Mouse (Mus musculus) heart, embryonic 12.5 days (tissue): ENCODE data around the gene Plpp3. TPM values are rescaled to one million over a fixed set of nuclear protein-coding genes. Genes with fewer than 3 reads are reported as not detected.

Experiments
- ATAC-seq: fragments of 200-750 bp; cut with Nextera tagmentation; 2 replicates; pipeline ENCODE4 v1.8.0; 2017; ENCODE audit warnings: moderate TSS enrichment, moderate library complexity; ENCODE audit not compliant: insufficient number of reproducible peaks, low FRiP score
- H3K27ac ChIP-seq: fragments of 300-500 bp; sonication (generic); 2 replicates; pipeline ENCODE4 v1.5.1; 2016; ENCODE audit warnings: mild to moderate bottlenecking, moderate library complexity; ENCODE audit not compliant: poor library complexity, severe bottlenecking
- H3K27me3 ChIP-seq: fragments of 300-500 bp; sonication (generic); replicated peaks from 2 replicates; pipeline ENCODE4 v1.6.1; 2016; ENCODE audit warnings: mild to moderate bottlenecking, moderate library complexity
- H3K36me3 ChIP-seq: fragments of 300-500 bp; sonication (generic); 2 replicates; pipeline ENCODE4 v1.6.1; 2016; ENCODE audit warnings: mild to moderate bottlenecking, moderate library complexity
- H3K4me1 ChIP-seq: fragments of 300-500 bp; sonication (generic); replicated peaks from 2 replicates; pipeline ENCODE4 v1.6.1; 2016; ENCODE audit warnings: mild to moderate bottlenecking
- H3K4me2 ChIP-seq: fragments of 300-500 bp; sonication (generic); 2 replicates; pipeline ENCODE4 v1.6.1; 2016; ENCODE audit warnings: mild to moderate bottlenecking, moderate library complexity
- H3K4me3 ChIP-seq: fragments of 300-500 bp; sonication (generic); 2 replicates; pipeline ENCODE4 v1.5.1; 2016; ENCODE audit warnings: mild to moderate bottlenecking
- H3K9ac ChIP-seq: fragments of 300-500 bp; sonication (generic); 2 replicates; pipeline ENCODE4 v1.6.1; 2016; ENCODE audit warnings: mild to moderate bottlenecking, moderate library complexity
- H3K9me3 ChIP-seq: fragments of 300-500 bp; sonication (generic); replicated peaks from 2 replicates; pipeline ENCODE4 v1.6.1; 2016; ENCODE audit warnings: mild to moderate bottlenecking, moderate library complexity
- WGBS: fragments of 180-500 bp; shearing (Covaris S2); methylation state at CpG from one replicate; pipeline ENCODE4 v1.1.7; 2016; 5-methylcytosine and 5-hydroxymethylcytosine counted together
- polyA plus RNA-seq: library from polyadenylated mRNA; unstranded; fragments of >200 nt; fragmentation: Nextera tagmentation; extraction: Ambion mirVana; gene quantifications from 2 replicates; pipeline ENCODE4 v1.2.1, GENCODE M21; 2016

The Plpp3 gene
- polyA plus RNA-seq, 1 experiment from 2014 or later = 30.3 TPM

DNA sequence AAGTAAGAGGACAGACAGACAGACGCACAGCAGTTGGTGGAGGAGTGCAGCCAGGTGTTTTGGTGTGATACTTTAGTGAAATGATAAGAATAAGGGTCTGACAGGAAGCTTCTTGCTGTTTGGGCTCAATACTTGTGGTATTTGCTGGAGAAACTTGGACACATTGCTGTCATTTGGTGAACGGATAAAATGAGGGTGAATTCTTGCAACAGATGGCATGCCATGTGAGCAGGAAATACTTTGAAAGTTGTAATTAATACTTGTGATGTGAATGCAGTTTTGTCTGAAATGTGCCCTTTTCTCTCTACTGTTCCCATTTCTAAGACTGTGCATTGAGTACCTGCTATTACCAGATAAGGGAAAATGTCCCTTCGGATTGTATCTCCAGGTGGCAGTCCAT, 14.3 kb downstream of the Plpp3 start:
- H3K9ac ChIP-seq = no peak overlapping the region
- 65% methylated on average over 3 of the region's 3 CpGs for WGBS
- H3K36me3 ChIP-seq = 0 out of 2 replicates have a peak, but pooled peaks cover 4% of the 10 kb centered on the region
- no peak overlapping the region for H3K27ac ChIP-seq
- no peak overlapping the region for H3K4me3 ChIP-seq
- ATAC-seq = no peak
- H3K27me3 ChIP-seq = no peaks in the 10 kb centered on the region
- H3K4me2 ChIP-seq = no peak overlapping the region
- H3K9me3 ChIP-seq = no peaks in the 10 kb centered on the region
- peaks cover 14% of the 10 kb centered on the region for H3K4me1 ChIP-seq

DNA sequence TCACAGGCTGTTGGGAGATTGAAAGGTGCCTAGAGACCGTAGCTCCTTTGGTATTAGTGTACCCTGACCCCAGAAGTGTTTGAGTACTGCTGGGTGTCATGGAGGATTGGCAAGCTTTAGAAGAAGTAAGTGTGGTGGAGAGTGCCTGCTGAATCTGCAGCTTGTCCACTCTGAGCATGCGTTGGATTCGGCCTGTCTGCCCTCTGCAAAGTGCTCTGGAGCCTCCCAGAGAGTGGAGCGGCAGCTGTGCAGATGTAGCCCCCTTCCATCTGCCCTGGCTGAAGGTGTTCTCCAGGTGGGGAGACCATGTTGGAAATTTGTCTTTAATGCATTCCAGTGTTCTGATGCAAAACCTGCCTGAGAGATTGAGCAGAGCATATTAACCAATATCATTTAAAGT, 17.6 kb downstream of the Plpp3 start:
- H3K27ac ChIP-seq = no peak overlapping the region
- ATAC-seq = no peak
- 0 out of 2 replicates have a peak, but pooled peaks cover 4% of the 10 kb centered on the region for H3K36me3 ChIP-seq
- 80% methylated on average over 4 of the region's 4 CpGs for WGBS
- no peaks in the 10 kb centered on the region for H3K9me3 ChIP-seq
- H3K9ac ChIP-seq = no peak overlapping the region
- H3K4me1 ChIP-seq = peaks cover 21% of the 10 kb centered on the region
- H3K4me3 ChIP-seq = no peak overlapping the region
- no peaks in the 10 kb centered on the region for H3K27me3 ChIP-seq
- no peak overlapping the region for H3K4me2 ChIP-seq

DNA sequence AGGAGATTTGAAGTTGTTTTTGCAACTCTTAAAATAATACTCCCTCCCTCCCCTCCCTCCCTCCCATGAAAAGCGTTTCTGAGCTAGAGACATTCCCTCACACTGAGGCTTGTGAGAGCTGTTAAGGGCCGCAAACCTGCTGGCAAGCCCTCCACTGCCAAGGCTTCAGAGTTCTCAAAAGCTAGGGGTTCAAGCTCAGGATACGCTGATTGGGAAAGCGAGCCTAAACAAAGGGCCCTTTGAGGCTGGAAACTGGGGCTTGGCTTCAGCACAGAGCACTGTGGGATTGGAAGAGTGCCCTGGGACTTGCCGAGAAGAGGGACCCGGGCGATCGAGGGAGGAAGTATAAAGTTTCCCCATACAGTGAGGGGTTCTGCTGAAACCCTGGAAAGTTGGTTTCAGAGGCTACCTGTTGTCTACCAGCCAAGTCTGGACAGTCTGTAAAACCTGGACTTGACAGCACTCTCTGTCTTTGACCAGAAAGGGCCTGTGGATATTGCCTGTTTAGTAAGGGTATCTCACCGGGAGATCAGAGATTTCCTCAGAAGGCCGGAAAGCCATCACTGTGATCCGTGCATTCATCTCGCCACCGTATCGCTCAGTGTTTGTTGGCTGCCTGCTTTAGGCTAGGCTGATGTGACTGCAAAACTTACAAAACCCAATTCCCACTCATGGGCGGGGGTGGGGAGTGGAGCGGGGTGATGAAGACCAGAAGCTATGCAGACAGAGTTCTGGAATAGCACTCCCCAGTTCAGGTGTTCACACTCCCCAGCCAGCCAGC, 18.3 kb downstream of the Plpp3 start:
- Histone ChIP-seq H3K9me3 (no peaks in the 10 kb centered on the region), H3K4me3 (no peak overlapping the region), H3K36me3 (0 out of 2 replicates have a peak, but pooled peaks cover 4% of the 10 kb centered on the region), H3K27me3 (no peaks in the 10 kb centered on the region), H3K4me1 (peaks cover 26% of the 10 kb centered on the region), H3K9ac (no peak overlapping the region), H3K27ac (no peak overlapping the region), H3K4me2 (no peak overlapping the region)
- 62% methylated on average over 16 of the region's 16 CpGs for WGBS
- no peak for ATAC-seq

- H3K27me3 ChIP-seq = no peaks in the 10 kb centered on the region
- no peaks in the 10 kb centered on the region for H3K9me3 ChIP-seq
- ATAC-seq = no peak
- H3K4me3 ChIP-seq = no peak overlapping the region
- H3K36me3 ChIP-seq = no peaks in the 10 kb centered on the region
- H3K4me2 ChIP-seq = no peak overlapping the region
- WGBS = 69% methylated on average over 16 of the region's 16 CpGs
- H3K9ac ChIP-seq = no peak overlapping the region
- H3K4me1 ChIP-seq = peaks cover 40% of the 10 kb centered on the region
- no peak overlapping the region for H3K27ac ChIP-seq
These were observed 24.0 kb downstream of the Plpp3 start for GRCm38 (mm10) chr4:105181014-105181658.

DNA sequence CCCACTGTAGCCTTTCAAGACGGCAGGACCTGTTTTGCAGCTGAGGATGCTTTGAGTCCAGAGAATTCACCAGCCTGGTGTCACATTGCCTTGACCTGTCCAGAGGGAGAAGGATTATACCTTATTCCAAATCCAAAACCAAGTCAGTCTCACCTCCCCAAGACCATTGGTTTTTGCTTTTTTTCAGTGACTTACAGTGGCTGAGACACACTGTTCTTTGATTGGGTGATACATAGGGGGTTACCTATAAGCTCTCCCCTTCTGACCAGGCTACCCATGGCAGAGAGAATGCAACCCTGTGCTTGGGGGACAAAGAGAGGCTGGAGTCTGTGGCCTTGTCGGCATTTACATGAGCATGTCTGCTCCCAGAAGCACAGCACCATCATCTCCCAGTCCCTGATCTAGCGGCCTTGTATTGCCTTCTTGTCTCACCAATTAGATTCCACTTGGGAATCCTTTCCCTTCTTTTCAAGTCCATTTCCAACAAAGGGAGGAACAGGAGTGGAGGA, 24.6 kb downstream of the Plpp3 start:
- no peaks in the 10 kb centered on the region for H3K36me3 ChIP-seq
- H3K27me3 ChIP-seq = no peaks in the 10 kb centered on the region
- peaks cover 40% of the 10 kb centered on the region for H3K4me1 ChIP-seq
- ATAC-seq = no peak
- H3K27ac ChIP-seq = no peak overlapping the region
- H3K9me3 ChIP-seq = no peaks in the 10 kb centered on the region
- no peak overlapping the region for H3K4me2 ChIP-seq
- no peak overlapping the region for H3K9ac ChIP-seq
- H3K4me3 ChIP-seq = no peak overlapping the region
- WGBS = 67% methylated on average over 3 of the region's 3 CpGs

DNA sequence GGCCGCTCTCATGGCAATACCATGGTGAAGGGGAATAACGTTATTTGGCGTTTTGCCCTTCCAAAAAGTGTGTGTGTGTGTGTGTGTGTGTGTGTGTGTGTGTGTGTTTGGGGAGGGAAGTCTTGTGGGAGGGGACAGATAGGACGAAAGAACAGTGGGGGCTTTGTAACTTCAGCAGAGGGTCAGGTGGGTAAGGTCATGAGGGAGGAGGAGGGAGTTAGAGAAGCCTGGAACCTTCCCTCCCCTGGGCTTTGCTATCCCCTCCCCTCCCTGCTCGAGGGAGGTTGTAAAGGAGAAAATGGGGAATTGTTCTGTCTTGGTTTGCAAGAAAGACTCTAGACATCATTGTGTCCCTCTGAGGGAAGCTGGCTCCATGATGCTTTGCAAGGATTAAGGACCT, 25.1 kb downstream of the Plpp3 start:
- Histone ChIP-seq H3K27me3 (no peaks in the 10 kb centered on the region), H3K4me3 (no peak overlapping the region), H3K9me3 (no peaks in the 10 kb centered on the region), H3K4me2 (no peak overlapping the region), H3K4me1 (peaks cover 40% of the 10 kb centered on the region), H3K9ac (no peak overlapping the region), H3K27ac (no peak overlapping the region), H3K36me3 (no peaks in the 10 kb centered on the region)
- WGBS = 68% methylated on average over 5 of the region's 5 CpGs
- ATAC-seq = no peak

- H3K9ac ChIP-seq = no peak overlapping the region
- H3K27me3 ChIP-seq = no peaks in the 10 kb centered on the region
- ATAC-seq = no peak
- H3K4me3 ChIP-seq = no peak overlapping the region
- no peak overlapping the region for H3K4me2 ChIP-seq
- no peaks in the 10 kb centered on the region for H3K36me3 ChIP-seq
- 76% methylated on average over 4 of the region's 4 CpGs for WGBS
- peaks cover 36% of the 10 kb centered on the region for H3K4me1 ChIP-seq
- H3K9me3 ChIP-seq = no peaks in the 10 kb centered on the region
- H3K27ac ChIP-seq = no peak overlapping the region
These were observed 27.3 kb downstream of the Plpp3 start for GRCm38 (mm10) chr4:105184490-105184889.

- H3K9ac ChIP-seq = no peak overlapping the region
- H3K4me3 ChIP-seq = no peak overlapping the region
- WGBS = 65% methylated on average over 6 of the region's 6 CpGs
- no peak overlapping the region for H3K4me2 ChIP-seq
- H3K27ac ChIP-seq = no peak overlapping the region
- no peaks in the 10 kb centered on the region for H3K36me3 ChIP-seq
- H3K9me3 ChIP-seq = no peaks in the 10 kb centered on the region
- H3K27me3 ChIP-seq = no peaks in the 10 kb centered on the region
- H3K4me1 ChIP-seq = peaks cover 31% of the 10 kb centered on the region
- ATAC-seq = no peak
These were observed 27.8 kb downstream of the Plpp3 start for GRCm38 (mm10) chr4:105184924-105185323.

- no peaks in the 10 kb centered on the region for H3K36me3 ChIP-seq
- no peak overlapping the region for H3K27ac ChIP-seq
- no peak overlapping the region for H3K4me2 ChIP-seq
- no peak overlapping the region for H3K9ac ChIP-seq
- H3K27me3 ChIP-seq = no peaks in the 10 kb centered on the region
- no peak for ATAC-seq
- H3K4me1 ChIP-seq = peaks cover 29% of the 10 kb centered on the region
- H3K9me3 ChIP-seq = no peaks in the 10 kb centered on the region
- 89% methylated on average over 10 of the region's 10 CpGs for WGBS
- H3K4me3 ChIP-seq = no peak overlapping the region
These were observed 29.5 kb downstream of the Plpp3 start for GRCm38 (mm10) chr4:105186654-105187053.

DNA sequence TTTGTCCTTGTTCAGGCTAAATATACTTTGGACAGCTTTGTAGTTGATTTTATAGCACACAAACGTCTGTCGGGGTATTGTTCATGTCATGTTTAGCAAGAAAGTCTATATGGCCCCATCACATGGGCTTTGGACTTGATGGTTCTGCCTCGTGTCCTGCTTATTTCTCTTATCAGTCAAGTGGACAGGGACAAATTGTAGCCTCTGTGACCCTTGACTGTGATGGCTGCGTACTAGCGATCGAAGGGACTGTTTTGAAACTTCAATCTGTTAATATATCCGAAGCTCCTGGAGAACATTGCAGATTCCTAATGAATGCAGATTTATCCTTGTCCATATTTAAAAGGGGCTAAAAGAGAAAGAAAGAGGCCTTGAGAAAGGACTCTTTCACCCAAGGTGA, 30.7 kb downstream of the Plpp3 start:
- no peaks in the 10 kb centered on the region for H3K27me3 ChIP-seq
- no peak overlapping the region for H3K27ac ChIP-seq
- H3K9ac ChIP-seq = no peak overlapping the region
- 60% methylated on average over 7 of the region's 7 CpGs for WGBS
- no peaks in the 10 kb centered on the region for H3K9me3 ChIP-seq
- H3K4me3 ChIP-seq = no peak overlapping the region
- ATAC-seq = no peak
- peaks cover 31% of the 10 kb centered on the region for H3K4me1 ChIP-seq
- H3K36me3 ChIP-seq = no peaks in the 10 kb centered on the region
- no peak overlapping the region for H3K4me2 ChIP-seq

DNA sequence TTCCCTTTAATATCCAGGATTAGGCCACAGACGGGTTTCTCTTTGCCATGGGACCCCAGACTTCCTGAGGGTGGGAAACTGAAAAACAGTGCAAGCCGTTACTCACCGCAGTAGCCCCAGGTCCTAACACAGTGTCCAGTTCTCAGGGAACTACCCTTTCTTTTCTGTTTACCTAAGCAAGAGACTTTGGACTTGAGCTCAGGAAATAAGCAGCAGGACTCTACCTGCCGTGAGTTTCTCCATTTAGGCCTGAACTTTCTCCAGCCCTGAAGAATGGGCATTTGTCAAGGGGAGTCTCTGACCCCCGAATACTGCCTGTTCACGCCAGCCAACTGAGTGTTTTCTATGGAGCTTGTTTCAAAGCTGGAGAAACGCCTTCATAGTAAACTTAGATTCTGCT, 31.7 kb downstream of the Plpp3 start:
- Histone ChIP-seq H3K9ac (no peak overlapping the region), H3K4me2 (no peak overlapping the region)

More for the DNA sequence above, 31.7 kb downstream of the Plpp3 start:
- peaks cover 31% of the 10 kb centered on the region for H3K4me1 ChIP-seq
- no peak for ATAC-seq
- no peak overlapping the region for H3K4me3 ChIP-seq
- no peaks in the 10 kb centered on the region for H3K36me3 ChIP-seq
- WGBS = 83% methylated on average over 7 of the region's 7 CpGs
- no peaks in the 10 kb centered on the region for H3K27me3 ChIP-seq
- no peaks in the 10 kb centered on the region for H3K9me3 ChIP-seq
- no peak overlapping the region for H3K27ac ChIP-seq
